In genomic region chr17:50096305-50096704, GRCm38 (mm10) we compare ENCODE assay signal across 27 mouse cellular contexts.
"Had no signal": no experiment of that assay in that cellular context is flagged by ENCODE, and none has a peak within 500 bp of the region (broad histone marks: within the 10 kb centered on the region; RNA-seq: fewer than 3 reads in every experiment).

No protein-coding gene starts in this region.

- ATAC-seq: forebrain, embryonic 13.5 days; forebrain, embryonic 14.5 days; forebrain, embryonic 15.5 days; forebrain, embryonic 16.5 days; forebrain, postnatal 0 days had no signal

- H3K36me3 ChIP-seq: embryonic facial prominence, embryonic 10.5 days; embryonic facial prominence, embryonic 12.5 days; embryonic facial prominence, embryonic 13.5 days; embryonic facial prominence, embryonic 15.5 days; forebrain, embryonic 10.5 days; forebrain, embryonic 12.5 days; forebrain, embryonic 15.5 days; heart, embryonic 10.5 days had no signal

- H3K27ac ChIP-seq: embryonic facial prominence, embryonic 10.5 days; embryonic facial prominence, embryonic 12.5 days; embryonic facial prominence, embryonic 13.5 days; embryonic facial prominence, embryonic 15.5 days; forebrain, embryonic 10.5 days; forebrain, embryonic 12.5 days; forebrain, embryonic 13.5 days; forebrain, embryonic 15.5 days; gastrocnemius, adult 2 months; heart, adult 2 months; heart, embryonic 10.5 days had no signal

- H3K4me2 ChIP-seq: embryonic facial prominence, embryonic 12.5 days; embryonic facial prominence, embryonic 13.5 days; embryonic facial prominence, embryonic 15.5 days; forebrain, embryonic 12.5 days; forebrain, embryonic 13.5 days; forebrain, embryonic 15.5 days had no signal

- H3K27me3 ChIP-seq: embryonic facial prominence, embryonic 12.5 days; embryonic facial prominence, embryonic 13.5 days; embryonic facial prominence, embryonic 15.5 days; forebrain, embryonic 12.5 days; forebrain, embryonic 13.5 days; forebrain, embryonic 15.5 days had no signal

- DNase-seq: cerebellum, adult 9-11 months; cerebellum, postnatal 10 days; cerebellum, postnatal 14 days; cerebellum, postnatal 25 days; cerebellum, postnatal 36 days; embryo, embryonic 11 days; forebrain, postnatal 0 days; gastrocnemius, adult 2 months; gastrocnemius, postnatal 10 days; gastrocnemius, postnatal 14 days; gastrocnemius, postnatal 25 days; gastrocnemius, postnatal 36 days; heart, adult 11 months; heart, adult 18-20 months; heart, adult 2 months had no signal

- H3K4me3 ChIP-seq: embryonic facial prominence, embryonic 10.5 days; embryonic facial prominence, embryonic 12.5 days; embryonic facial prominence, embryonic 13.5 days; embryonic facial prominence, embryonic 15.5 days; erythroblast, embryonic 14.5 days; forebrain, embryonic 10.5 days; forebrain, embryonic 12.5 days; forebrain, embryonic 13.5 days; forebrain, embryonic 15.5 days; gastrocnemius, adult 2 months; heart, adult 2 months; heart, embryonic 10.5 days had no signal

- H3K9me3 ChIP-seq: embryonic facial prominence, embryonic 10.5 days; embryonic facial prominence, embryonic 12.5 days; embryonic facial prominence, embryonic 13.5 days; embryonic facial prominence, embryonic 15.5 days; forebrain, embryonic 10.5 days; forebrain, embryonic 12.5 days; forebrain, embryonic 13.5 days; forebrain, embryonic 15.5 days; heart, embryonic 10.5 days had no signal

- H3K4me1 ChIP-seq: embryonic facial prominence, embryonic 12.5 days; heart, embryonic 10.5 days had no signal

- H3K9ac ChIP-seq: embryonic facial prominence, embryonic 12.5 days; embryonic facial prominence, embryonic 13.5 days; embryonic facial prominence, embryonic 15.5 days; forebrain, embryonic 12.5 days; forebrain, embryonic 13.5 days; forebrain, embryonic 15.5 days; forebrain, postnatal 0 days had no signal
